Mouse (Mus musculus): ENCODE results near the gene Dag1.

DNA sequence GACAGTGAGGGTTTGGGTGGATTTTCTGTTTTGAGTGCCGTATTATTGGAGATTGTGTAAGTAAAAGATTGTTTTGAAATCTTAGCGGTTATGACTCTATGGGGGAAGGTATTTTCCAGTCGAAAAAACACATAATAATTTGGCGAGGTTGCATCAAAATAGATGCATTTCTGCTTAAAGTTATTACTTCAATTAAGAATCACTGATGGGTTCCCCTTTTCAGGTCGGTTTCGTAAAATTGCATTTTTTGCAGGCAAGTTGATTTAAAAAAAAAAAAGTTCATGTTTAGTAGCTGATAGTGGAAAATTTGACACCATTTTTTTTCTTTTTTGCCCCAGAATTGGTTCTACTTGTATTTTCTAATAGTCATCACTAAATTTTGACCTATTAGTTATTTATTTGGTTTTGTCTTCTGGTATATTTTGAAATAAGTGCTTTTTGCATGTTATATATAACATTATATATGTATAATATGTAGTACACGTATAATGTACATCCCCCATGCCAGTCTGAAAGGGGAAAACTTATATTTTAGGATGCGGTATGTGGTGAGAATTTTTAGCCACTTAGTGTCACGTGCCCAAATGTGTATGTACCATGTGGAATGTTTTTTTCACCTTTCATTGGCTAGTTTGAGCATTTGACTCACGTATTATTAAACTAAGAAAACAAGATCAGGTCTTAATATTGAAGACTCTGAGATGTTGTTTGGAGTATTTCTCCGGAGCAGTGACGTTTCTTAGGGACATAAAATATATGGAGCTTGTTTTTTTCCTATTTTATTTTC is 43.5 kb upstream of the Dag1 start:
- TF ChIP-seq CTCF (IDR thresholded peaks at IDR 0.05; ENCODE audit: low read depth): no peak
- no peak for TF ChIP-seq EP300 (optimal IDR thresholded peaks at IDR 0.05)

All from stomach, postnatal 0 days (tissue).